Mouse (Mus musculus): ENCODE results near the gene Sp100.

DNA sequence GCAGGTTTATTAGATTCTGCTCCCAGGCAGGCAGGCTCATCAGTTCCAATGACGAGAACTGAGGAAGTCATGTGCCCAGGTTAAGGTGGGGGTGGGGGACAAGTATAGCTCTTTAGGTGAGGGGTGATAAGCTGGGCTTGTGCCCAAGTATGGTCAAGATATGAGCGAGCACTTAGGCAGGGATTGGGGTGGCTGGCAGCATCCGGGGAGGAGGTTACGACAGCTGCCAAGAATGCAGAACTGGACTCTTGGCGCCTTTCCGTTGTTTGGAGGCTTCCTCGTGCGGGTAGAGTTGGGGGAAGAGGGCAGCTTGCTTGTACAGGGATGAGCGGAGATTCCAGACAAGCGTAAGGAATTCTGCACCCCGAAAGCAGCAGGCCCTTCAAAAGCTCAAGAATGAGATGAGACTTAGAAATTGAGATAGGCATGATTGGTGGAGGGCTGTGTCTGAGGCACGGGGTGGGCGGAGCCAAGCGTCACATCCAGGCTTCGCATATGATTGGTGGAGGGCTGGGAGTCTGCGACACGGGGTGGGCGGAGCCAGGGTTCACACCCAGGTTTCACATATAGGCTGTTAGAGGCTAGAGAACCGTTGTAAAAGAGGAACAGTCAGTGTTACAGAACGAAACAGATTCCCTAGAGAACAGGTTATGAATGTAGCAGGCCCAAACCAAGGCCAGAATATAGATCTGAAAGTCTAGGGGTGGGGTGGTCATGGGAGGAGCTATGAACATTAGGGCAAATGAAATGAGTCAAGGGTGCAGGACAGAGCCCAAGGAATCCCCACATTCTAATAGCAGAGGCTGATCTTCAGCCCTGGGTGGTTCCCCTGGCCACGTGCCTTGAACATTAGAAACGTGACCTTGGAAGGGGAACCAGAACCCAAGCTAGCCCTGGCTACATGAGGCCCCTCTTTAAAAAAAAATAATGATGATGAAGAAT lies 53.7 kb downstream of the Sp100 start:
- no peak for TF ChIP-seq CTCF (IDR thresholded peaks at IDR 0.05; ENCODE audit: control insufficient read depth, insufficient read depth, insufficient read length)
- TF ChIP-seq CEBPB (IDR thresholded peaks at IDR 0.05; ENCODE audit: low read depth) = no peak
- no peak for TF ChIP-seq MAX (IDR thresholded peaks at IDR 0.05)
- TF ChIP-seq USF1 (IDR thresholded peaks at IDR 0.05; ENCODE audit: low read depth) = no peak
- TF ChIP-seq MYOG (IDR thresholded peaks at IDR 0.05; ENCODE audit: control insufficient read depth, extremely low read depth, insufficient read length) = no peak

All from C2C12 (cell line).